Mouse (Mus musculus) embryo, embryonic 10.5 days (tissue): Measurements from ENCODE around the gene Slc38a6.

Source experiments
- DNase-seq: peaks from one replicate; pipeline ENCODE4 v3.0.0-alpha.2; 2015; ENCODE audit warnings: low spot score

The Slc38a6 gene

DNA sequence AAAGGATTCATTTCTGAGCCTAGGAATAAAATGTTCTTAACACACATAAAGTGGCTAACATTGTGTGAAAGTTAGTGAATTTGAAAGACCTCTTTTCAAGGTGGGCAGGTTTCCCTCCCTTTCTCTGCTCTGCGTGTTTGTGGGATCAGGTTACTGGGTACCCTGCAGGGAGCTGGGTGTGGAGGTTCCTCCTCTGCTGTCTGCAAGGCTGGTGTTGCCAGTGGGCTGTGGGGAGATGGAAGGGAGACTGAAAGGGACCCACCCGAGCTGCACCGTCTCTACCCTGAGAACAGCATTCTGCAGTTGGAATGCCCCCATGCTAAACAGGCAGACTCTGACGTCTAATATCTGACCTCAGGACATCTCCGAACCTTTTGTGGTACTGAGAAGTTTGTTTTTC is 70.7 kb downstream of the Slc38a6 start:
- DNase-seq, result no peak

DNA sequence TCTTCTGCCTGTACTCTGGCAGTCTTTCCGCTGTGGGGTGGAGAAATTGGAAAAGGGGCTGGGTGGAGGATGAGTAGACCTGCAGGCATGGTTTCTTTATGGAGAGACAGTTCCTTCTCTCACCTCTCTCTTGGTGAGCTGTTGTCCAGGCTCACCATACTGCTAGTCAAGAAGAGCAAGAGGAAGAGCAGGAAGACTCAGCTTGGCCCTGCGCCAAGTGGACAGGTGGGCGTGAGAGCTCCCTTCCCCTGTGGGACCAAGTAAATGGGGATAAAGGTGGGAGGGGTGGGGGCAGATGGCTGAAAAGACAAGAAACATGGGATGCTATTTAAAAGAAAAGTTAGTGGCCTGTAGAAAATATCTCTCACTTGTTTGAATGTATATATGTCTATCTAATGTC is 71.2 kb downstream of the Slc38a6 start:
- no peak for DNase-seq

DNA sequence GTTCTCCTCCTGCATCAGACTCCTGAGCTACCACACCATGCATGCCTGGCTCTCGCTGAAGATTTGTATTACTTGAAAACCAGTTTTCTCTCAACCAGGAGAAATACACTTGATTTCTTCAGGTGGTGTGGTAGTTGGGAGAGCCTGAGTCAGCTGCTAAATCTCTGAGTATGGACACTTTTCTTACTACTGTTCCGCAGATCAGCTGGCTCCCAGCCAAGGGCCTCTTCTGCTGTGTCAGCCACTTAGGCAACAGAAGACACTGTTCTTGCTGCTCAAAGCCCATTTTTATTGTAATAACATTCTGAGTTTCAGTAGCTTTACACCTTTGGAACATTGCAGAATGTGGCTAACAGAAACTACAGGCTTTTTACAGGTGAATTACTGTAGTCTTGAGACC is 72.1 kb downstream of the Slc38a6 start:
- no peak for DNase-seq

DNA sequence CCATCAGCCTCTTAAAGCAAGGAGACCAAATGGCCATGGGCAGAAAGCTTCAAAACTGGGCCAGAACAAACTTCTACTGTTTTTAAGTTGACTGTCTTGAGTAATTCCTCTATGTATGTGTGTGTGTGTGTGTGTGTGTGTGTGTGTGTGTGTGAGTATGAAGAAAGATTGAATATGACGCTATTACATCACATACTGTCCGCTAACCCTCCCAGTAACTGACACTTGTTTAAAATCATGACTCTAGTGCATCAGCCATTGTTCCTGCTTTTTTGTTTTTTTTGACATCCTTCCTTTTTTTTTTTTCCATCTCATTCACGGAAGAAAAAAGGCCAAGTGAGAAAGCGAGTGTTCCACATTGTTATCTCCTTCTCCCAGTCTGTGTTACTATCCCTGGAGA is 72.9 kb downstream of the Slc38a6 start:
- DNase-seq, result no peak

DNA sequence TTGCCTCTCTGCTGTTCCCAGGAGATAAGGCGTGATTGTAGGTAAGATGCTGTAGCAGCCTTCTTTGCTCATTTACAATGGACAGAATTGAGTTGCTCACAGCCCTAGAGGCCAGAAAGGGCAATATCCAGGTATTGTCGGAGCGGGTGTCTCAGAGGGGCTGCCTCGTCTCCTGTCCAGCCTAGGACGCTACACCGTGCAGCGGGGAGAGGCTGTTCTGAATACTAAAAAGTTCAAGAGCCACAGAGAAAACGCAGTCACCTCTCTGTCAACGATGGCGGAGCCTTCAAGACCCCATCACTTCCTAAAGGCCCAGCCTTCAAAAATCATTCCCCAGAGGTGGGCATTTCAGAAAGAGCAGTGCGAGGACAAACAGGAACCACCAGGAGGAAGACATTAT is 74.6 kb downstream of the Slc38a6 start:
- DNase-seq, result no peak

DNA sequence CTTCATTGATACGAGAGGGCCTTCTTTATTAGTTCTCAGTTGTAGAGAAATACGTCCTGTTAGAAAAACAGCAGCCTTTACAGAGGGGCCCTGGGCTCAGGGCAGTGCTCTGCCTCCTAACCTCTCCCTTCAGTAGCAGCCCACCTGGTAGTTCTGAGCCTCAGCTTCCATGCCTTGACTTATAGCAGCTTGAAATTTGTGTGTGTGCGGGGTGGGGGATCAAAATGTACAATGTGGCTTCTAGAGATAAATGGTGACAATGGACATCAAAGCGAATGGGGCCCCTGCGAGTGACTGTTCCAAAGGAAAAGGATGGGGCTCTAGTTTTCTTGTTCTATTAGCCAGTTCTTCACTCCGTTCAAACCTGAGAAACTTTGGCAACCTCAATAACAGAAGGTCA is 76.8 kb downstream of the Slc38a6 start:
- no peak for DNase-seq

DNA sequence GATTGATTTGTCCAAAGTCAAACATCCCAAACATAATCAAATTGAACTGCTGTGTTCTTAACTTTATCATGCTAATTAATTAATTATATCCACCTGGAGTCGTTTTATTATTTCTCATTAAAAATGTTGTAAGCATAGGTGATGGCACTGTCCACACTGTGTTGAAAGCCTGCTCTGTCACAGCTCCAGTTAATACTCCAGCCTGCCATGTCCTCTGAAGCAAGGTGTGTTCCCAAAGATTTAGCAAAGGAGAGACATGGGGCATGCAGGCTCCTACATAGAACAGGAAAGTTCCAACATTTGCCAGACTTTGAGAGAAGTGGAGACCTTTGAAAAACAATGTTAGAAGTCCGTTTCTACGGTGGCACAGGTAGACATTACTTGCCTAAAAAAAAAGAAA is 77.4 kb downstream of the Slc38a6 start:
- no peak for DNase-seq

DNA sequence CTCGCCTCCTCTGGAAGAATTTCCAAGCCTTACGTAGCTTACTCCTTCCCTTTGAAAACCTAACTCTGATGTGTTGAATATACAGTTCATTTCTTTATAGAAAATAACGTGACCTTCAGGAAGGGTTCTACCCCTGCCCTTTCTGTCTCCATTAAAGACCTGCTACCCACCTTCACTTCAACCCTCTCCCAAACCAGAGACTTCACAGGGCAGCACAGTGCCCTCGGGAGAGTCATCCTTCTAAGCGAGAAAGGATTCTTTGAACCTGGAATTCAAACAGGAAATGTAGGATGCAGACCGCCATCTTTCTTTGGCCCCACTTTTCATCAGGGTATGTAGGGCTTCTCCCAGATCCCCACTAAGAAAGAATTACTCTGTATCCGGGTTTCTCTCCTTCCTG is 80.0 kb downstream of the Slc38a6 start:
- no peak for DNase-seq

DNA sequence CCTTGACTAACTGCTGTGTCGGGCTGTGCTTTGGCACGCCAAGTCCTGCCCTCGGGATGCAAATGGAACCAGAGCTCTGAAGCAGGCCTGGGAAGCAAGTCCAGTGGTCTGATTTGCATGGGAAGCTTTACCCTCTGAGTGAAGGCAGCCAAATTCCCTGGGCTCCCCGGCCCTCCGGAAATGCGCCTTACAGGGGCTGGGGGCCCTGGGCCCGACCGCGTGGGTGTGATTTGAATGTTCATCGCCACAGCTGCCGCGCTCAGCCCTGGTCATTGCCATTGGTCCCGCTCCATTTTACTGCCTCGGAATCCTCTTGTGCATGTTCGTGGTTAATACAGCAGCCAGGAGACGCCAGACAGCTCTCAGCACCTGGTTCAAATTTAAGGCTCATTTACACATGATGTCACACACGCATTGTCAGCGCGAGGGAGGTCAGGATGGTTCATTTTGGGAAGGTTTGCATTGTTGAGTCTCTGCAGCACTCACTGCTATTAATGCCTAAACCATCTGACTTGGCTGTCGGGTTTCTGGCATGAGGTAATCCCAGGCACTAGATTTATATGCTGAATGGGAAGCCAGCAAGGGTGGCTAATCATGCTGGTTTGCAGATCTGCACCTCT is 81.0 kb downstream of the Slc38a6 start:
- DNase-seq, result peak; percentile 80

DNA sequence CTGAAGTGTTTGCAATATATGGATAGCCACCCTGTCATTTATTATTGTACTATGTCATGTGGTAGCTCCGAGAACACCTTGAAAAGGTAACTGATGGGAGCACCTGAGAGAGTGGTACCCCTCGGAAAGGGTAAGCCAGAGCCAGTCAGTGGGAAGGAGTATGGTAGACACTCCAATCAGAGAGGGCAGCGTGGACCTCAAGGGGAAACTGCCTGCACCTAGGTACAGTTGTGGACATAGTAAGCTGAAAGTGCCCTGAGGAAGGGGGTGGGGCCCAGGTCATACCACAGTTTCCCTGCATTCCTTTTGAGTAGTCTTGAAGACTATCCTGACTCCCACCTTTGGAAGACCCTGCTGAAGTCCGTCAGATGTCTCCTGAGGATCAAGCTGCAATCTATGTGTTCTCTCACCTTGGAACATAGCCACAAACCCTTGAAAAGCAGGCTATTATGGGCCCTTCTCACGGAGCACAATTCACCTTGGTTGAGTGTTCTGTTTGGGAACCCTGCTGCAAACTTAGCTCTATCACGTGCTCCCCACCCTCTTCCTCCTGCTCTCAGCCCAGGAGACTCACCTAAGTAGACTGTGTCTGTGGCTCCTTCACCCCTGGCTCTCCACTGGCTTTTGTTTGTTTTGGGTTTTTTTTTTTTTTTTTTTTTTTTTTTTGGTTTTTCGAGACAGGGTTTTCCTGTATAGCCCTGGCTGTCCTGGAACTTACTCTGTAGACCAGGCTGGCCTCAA is 82.5 kb downstream of the Slc38a6 start:
- DNase-seq, result no peak

DNA sequence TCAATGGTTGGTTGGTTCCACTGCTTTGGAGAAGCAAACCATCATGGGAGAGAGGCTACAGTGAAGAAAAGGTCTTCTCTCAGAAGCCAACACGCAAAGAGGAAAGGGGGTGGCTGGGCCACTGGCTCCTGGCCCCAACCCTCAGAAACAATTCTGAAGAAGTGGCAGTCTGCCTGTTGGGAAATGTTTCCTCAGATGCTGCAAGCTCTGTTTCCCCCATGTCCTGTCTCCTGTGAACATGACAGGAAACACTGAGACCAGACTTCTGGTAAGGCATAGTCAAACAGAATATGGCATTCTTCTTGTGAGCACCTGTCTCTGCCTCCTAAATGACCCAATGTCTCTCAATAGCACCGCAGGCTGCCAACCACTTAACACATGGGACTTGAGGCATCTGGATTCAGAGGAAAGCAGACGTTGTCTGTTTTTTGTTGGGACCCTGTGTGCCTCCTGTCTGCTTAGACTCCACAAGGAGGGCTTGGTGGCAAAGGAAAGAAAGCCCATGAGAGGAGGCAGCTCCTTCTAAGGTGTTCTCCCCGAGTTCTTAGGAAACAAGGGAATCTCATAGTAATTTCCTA is 83.9 kb downstream of the Slc38a6 start:
- DNase-seq, result no peak

DNA sequence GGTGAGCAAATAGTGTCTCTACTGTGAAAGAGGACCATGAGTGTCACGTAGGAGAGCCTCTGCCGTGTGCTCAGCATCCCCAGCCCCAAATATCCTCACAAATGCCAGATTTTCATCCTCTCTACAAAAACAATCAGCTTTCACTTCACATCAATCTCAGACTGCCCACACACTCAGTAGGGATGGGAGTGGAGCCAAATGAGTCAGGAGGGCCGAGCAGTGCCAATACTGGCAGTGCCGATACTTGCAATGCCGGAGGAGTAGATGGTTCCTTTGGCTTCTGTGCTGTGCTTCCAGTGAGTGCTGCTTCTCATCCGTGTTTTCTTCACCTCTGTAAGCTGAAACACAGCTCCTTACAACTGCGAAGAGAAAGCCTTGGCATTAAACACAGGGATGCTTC is 84.6 kb downstream of the Slc38a6 start:
- DNase-seq, result no peak

DNA sequence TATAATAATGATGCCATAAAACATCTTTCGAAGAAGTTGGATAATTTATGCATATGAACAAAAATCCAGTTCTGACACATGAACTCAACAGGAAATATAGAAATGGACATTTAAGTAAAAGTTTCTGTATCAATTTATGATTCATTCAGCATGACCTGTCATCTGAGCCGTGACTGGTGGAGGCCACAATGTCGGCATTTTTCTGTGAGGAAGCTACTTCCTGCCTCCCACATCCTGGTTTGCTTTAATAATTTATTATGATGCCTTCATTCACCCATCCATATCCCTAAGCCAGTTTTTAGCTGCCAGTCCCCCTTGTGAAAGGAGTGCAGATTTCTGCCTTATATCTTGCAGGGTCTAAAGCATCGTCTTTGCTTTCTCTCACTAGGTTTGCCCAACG is 91.4 kb downstream of the Slc38a6 start:
- DNase-seq, result no peak

DNA sequence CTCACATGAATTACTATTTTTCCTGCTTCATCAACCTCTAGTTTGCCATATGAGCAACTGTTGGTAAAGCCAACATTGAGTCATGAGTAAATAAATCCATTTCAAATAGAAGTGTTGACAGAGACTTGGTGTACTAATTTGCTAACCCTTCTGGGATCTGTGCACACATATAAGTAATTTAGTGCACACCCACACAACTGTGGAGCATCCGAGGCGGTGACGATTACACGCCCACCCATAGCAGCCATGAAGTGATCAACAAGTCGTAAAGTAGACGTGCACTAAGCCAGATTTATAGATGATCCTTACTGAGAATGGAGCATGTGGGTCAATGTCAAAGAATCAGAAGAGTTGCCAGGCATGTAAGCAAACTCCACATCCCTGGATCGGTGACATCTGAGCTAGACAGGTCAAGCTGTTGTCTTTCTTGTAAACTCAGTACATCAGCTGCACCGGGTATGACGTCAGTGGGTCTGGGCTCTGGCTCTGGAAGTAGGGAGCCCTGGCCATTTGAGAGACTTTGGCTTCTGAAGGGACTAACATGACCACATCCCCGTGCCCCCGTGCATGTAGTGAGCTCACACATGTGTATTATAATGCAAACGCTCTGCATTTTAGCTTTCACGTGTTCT is 92.3 kb downstream of the Slc38a6 start:
- DNase-seq, result no peak

DNA sequence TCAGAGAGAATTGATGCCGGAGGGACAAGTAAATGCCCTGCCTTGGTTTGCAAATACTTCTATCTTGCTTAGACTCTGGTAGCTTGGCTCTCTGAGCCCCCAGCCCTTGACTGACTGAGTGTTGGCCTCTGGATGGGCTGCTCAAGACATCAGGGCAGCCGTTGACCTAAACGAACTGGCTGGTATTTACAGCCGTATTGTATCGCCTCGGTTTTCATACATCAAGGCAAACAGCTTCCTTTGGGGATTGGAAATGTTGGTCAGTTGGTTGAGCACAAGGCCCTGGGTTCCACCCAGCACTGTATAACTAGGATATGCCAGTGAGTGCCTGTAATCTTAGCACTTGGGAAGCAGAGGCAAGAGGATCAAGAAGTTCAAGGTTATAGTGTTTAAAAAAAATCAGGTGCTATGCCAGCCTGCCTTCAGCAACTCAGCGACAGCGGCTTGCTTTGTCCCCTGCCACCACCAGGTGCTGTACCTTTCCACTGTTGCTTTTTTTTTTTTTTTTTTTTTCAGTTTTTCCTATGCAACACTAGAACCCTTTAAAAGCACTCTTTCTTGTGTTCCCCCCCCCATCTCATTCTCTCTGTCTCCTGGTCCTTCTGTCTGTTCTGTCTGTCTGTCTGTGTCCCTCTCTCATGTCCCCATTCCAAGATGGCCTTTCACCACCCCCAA is 94.2 kb downstream of the Slc38a6 start:
- DNase-seq, result no peak

DNA sequence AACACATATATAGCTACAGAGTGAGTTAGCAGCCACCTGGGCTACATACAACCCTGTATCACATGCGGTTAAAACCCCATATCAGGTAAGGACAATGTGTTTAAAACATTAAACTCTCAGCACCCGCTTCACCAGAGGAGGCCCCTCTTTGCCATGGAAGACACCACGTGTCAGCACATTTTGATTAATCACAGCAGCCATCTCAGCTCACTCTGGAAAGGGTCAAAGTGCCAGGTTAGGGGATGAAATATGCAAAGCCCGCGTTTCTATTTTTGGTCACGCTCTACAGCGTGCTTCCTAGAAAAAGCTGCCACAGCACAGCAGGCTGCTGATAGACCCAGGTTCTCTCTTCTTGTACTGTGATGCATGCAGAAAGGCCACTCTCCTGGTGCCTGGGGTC is 94.9 kb downstream of the Slc38a6 start:
- DNase-seq, result peak; percentile 43

DNA sequence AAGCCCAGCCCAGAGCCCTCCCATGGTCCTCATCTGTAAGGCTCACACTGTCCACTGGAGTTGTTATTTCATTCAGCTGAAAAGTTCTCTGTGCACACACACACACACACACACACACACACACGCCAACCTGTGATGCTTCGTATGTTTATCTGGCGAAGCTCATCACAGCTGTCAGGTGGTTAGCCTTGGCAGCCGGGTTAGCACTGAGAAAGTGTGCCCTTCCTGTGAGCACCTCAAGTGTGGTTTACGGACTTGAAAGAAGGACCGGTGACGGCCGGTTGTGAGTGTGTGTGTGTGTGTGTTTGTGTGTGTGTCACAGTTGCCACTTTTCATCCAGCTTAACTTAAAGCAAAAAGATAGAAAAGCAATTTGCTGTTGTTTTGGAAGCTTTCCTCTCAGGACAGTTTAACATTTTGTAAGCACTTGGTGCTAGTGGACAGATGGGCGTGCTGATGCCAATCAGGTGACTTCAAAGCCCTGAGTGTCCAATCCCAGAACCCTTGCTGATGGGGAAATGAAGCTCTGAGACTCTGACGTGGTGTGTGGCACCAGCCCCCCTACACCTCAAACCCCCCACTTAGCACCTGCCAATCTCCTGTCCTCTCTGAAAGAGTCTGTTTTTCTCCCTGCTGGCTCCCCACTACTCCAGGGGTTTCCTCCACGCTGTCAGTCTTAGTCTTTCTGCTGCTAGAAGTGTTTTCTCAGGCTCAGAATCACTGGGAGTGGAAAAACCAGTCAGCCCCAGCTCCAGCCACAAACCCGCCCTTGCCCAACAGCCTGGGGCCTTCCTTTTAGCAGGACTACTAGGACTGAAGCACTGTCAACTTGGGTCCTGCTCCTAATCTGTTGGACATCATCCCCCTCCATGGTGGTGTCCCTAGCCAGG is 96.0 kb downstream of the Slc38a6 start:
- DNase-seq, result no peak

DNA sequence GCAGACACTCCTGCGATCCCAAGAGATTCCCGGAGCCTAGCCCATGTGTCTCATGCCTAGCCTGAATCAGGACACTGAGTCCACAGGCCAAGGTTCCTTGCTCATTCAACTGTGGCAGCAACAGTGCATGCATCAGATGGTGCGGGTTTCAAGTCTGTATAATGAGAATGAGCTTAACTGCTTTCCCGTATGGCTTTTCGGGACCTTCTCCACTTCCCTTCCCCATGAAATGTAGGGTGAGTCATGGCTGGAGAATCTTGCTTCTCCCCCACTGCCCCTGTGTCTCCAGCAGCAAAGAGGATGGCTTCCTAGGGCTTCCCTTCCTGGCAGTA is 96.6 kb downstream of the Slc38a6 start:
- no peak for DNase-seq

DNA sequence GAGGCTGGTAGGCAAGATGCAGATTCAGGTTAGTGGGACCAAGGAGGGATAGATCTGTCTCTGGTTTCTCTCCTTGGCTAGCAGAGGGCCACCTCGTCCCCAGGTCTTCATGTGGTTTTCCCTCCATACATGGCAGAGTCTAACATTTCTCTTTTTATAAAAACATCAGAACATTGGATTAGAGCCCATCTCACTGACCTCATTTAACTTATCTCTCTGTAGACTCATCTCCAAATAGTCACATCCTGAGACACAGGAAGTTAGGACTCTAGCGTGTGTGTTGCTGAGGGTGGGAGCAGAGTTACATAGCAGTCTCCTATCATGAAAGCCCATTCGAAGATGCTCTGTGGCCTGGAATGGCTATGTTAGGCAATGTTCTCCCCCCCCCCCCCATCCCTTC is 97.3 kb downstream of the Slc38a6 start:
- no peak for DNase-seq

DNA sequence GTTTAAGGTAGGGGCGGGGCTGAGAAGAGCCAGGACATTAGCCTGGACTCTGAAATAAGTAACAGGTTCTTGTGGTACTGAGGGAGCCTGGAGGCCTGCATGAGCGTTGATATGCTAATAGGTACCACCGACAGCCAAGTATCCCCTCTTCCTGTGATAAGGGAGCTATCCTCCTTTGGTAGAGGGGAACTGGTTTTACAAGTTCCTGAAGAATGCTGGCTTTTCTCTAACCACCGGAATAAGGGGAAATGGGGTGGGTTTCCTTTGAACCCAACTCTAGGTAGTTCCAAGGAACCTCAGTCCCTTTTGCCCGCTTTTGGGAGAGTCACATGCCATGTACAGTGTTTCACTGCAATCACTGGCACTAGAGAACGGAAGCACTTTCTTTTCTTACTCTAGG is 98.2 kb downstream of the Slc38a6 start:
- no peak for DNase-seq

DNA sequence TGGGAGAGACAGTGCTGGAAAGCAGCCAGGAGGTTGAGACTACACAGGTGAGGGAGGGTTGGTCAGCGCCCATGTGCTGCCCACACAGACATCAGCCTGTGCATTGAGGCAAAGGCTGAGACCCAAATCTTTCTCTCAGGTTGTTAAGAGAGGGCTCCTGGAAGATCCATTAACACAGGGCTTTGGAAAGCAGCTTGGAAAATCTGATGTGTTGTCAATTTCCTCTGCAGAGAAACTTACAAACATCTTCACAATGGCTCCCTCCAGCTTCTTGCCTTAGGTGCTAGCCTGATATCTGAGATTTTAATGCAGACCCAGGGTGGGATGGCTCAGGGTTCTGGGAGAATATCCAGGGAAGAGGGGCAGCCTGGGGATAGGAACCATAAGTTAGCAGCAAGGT is 105.9 kb downstream of the Slc38a6 start:
- DNase-seq, result no peak

DNA sequence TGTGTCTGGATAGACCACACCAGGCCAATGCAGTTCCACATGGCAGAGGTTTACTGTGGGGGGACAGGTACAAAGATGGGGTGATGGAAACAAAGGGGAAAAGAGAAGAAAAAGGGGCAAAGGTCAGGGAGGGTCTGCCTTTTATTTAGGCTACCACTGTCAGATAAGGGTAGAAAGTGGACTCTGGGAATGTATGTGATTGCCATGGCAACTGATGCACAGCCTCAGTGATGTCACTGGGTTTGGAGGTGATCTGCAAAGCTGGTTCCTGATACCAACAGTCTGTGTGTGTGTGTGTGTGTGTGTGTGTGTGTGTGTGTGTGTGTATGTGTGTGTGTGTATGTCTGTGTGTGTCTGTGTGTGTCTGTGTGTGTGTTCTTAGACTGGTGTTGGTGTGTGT is 106.4 kb downstream of the Slc38a6 start:
- no peak for DNase-seq
